Mouse (Mus musculus) midbrain, embryonic 16.5 days (tissue): ENCODE data around the gene Srpx2. TPM values are rescaled to one million over a fixed set of nuclear protein-coding genes. Genes with fewer than 3 reads are reported as not detected.
A peak's percentile ranks its signal among the peaks of the same experiment; 100 is the strongest.

ENCODE experiments used
- ATAC-seq: fragments of 200-750 bp; cut with Nextera tagmentation; 2 replicates; pipeline ENCODE4 v1.8.0; 2017; ENCODE audit warnings: moderate TSS enrichment
- H3K27ac ChIP-seq: fragments of 300-500 bp; sonication (generic); 2 replicates; pipeline ENCODE4 v1.5.1; 2014; ENCODE audit warnings: mild to moderate bottlenecking, low read length, mixed read lengths
- H3K27me3 ChIP-seq: fragments of 300-500 bp; sonication (generic); 2 replicates; pipeline ENCODE4 v1.6.1; 2014; ENCODE audit warnings: low read depth, low read length, mixed read lengths; ENCODE audit not compliant: control insufficient read depth, insufficient read depth
- H3K36me3 ChIP-seq: fragments of 300-500 bp; sonication (generic); 2 replicates; pipeline ENCODE4 v1.6.1; 2014; ENCODE audit warnings: mild to moderate bottlenecking, low read length, moderate library complexity, mixed read lengths; ENCODE audit not compliant: control insufficient read depth, insufficient read depth
- H3K4me1 ChIP-seq: fragments of 300-500 bp; sonication (generic); 2 replicates; pipeline ENCODE4 v1.6.1; 2014; ENCODE audit warnings: mild to moderate bottlenecking, low read length, mixed read lengths; ENCODE audit not compliant: control insufficient read depth, insufficient read depth
- H3K4me2 ChIP-seq: fragments of 300-500 bp; sonication (generic); 2 replicates; pipeline ENCODE4 v1.6.1; 2014; ENCODE audit warnings: mild to moderate bottlenecking, low read length, mixed read lengths
- H3K4me3 ChIP-seq: fragments of 300-500 bp; sonication (generic); 2 replicates; pipeline ENCODE4 v1.5.1; 2014; ENCODE audit warnings: low read depth, mild to moderate bottlenecking, low read length, moderate library complexity, mixed read lengths
- H3K9ac ChIP-seq: fragments of 300-500 bp; sonication (generic); 2 replicates; pipeline ENCODE4 v1.6.1; 2014; ENCODE audit warnings: low read depth, low read length, mixed read lengths
- H3K9me3 ChIP-seq: fragments of 300-500 bp; sonication (generic); replicated peaks from 2 replicates; pipeline ENCODE4 v1.6.1; 2014; ENCODE audit warnings: mild to moderate bottlenecking, low read length, mixed read lengths; ENCODE audit not compliant: control insufficient read depth, poor library complexity, severe bottlenecking
- WGBS: fragments of 180-500 bp; shearing (Covaris S2); extraction: QIAGEN DNeasy Blood & Tissue Kit; methylation state at CpG from one replicate; pipeline ENCODE4 v1.1.7; 2014; 5-methylcytosine and 5-hydroxymethylcytosine counted together
- polyA plus RNA-seq: library from polyadenylated mRNA; unstranded; fragments of >200 nt; fragmentation: Nextera tagmentation; extraction: Ambion mirVana; gene quantifications from 2 replicates; pipeline ENCODE4 v1.2.1, GENCODE M21; 2015

Srpx2 gene
- polyA plus RNA-seq, 1 experiment from 2014 or later: 1.7 TPM

DNA sequence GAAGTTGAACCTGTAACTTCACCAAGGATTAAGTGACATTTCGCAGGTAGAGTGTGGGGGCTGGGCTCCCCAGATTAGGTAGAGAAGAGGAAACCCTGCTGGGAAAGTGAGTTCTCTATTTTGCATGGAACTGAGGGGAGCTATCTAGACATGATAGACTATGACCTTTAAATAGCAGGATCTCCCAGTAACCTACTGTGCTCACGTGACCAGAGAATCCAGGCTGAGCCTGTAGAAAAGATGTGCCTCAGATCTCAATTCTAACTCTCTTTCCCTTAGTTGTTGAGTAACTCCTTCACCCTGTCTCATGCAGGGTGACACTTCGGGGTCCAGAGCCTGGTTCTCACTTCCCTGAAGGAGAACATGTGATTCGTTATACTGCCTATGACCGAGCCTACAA lies 18.5 kb downstream of the Srpx2 start:
- H3K27ac ChIP-seq: no peak overlapping the region
- no peaks in the 10 kb centered on the region for H3K9me3 ChIP-seq
- no peak overlapping the region for H3K4me2 ChIP-seq
- no peak overlapping the region for H3K4me3 ChIP-seq
- H3K36me3 ChIP-seq: no peaks in the 10 kb centered on the region
- no peaks in the 10 kb centered on the region; the same call in 1 of the 2 replicates for H3K27me3 ChIP-seq
- ATAC-seq: no peak
- no peaks in the 10 kb centered on the region for H3K4me1 ChIP-seq
- H3K9ac ChIP-seq: no peak overlapping the region
- 79% methylated on average over 5 of the region's 5 CpGs for WGBS

DNA sequence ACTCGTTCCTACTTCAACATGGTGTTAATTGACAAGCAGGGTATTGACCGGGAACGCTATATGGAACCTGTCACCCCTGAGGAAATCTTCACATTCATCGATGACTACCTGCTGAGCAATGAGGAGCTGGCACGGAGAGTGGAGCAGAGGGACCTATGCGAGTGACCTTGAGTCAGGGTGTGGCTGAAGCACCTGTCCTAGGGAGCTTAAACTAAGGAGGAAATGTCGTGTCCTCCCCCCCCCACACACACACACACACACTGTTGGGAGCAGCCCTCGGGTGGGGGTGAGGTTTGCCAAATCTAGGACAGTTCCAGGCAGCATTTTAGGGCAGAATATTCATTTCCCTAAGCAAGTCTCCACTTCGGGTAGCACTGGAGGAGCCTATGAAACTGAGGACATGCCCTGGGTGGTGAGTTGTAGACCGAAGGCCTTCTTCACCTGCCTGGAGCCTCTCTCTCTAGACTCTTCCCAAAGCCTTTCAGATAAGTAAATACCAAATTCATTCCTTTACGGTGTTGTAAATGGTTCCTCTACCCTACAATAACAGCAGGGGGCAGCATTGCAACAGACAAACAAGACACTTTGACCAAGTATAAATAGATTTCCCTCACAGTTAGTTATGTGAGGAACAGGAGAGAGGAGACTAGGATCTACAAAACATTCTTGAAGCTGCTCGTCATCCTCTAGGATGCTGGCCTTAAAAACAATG lies 23.2 kb downstream of the Srpx2 start:
- Histone ChIP-seq H3K9ac (no peak overlapping the region), H3K4me1 (no peaks in the 10 kb centered on the region), H3K27ac (no peak overlapping the region), H3K27me3 (no peaks in the 10 kb centered on the region), H3K36me3 (no peaks in the 10 kb centered on the region), H3K9me3 (no peaks in the 10 kb centered on the region), H3K4me3 (no peak overlapping the region), H3K4me2 (no peak overlapping the region)
- no peak for ATAC-seq
- 61% methylated on average over 12 of the region's 12 CpGs for WGBS

DNA sequence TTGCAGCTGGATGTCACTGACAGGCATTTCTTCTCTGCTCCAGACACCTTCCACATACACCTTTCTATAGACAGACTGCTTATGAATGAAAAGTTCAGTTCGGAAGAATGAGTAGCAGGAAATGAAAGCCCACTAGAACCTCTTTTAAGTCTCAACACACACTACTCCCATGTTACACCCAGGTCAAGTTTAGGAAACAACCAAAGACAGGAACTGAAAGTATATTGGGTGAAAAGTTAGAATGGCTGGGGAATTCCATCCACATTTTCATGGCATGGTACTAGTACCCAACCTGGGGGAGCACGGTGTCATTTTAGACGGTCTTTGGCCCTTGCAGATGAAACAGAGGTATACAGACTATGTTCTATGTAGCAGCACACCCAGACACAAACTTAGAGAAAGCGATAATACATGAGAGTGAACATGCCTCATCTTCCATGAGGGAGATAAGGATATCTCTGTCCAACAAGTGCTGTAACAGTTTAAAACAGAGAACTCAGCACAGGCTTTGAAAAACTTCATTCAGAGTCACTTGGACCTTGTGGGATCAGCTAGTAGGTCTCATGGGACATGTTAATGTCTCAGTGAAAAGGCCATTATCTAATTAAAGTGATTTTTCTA lies 28.5 kb downstream of the Srpx2 start:
- H3K9ac ChIP-seq: no peak overlapping the region
- H3K27ac ChIP-seq: no peak overlapping the region
- no peaks in the 10 kb centered on the region for H3K9me3 ChIP-seq
- H3K4me2 ChIP-seq: no peak overlapping the region
- WGBS: 91% methylated on average over 4 of the region's 4 CpGs
- H3K4me3 ChIP-seq: no peak overlapping the region
- ATAC-seq: no peak
- no peaks in the 10 kb centered on the region for H3K4me1 ChIP-seq
- no peaks in the 10 kb centered on the region for H3K27me3 ChIP-seq
- H3K36me3 ChIP-seq: no peaks in the 10 kb centered on the region

DNA sequence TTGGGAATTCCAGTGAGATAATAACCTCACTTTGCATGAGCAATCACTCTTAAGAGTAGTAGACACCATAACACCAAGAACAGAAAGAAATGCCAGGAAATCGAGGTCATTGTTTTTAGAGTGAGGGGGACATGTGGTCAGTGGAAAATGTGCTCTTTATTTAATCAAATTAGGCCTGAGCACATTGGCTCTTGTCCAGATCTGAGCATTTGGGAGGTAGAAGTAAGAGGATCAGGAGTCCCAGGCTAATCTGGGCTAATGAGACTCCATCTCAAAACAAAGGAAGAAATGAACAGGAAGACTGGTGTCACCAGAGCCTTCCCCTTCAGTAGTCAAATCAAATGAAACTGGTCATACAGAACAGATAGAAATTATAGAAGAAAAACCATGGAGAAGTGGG lies 31.3 kb downstream of the Srpx2 start:
- no peak overlapping the region for H3K4me2 ChIP-seq
- 50% methylated on average over 1 of the region's 1 CpGs for WGBS

DNA sequence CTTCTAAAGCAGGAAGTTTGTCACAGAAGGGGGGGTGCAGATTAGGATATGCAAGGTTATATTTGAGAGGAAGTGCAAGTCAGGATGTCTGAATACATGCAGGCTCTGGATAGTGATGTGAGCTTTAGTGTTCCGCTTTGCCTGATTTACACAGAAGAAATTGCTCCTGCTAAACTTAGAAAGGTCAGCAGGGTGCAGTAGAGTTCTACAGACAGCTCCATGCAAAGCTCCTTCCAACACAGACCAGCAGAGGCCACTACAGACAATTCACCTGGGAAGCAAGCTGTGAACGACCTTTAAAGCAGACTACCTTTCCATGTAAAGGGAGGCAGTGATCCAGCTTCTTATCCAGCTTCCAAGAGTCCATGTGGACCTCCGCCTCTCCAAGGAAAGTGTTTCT lies 39.2 kb downstream of the Srpx2 start:
- Histone ChIP-seq H3K27me3 (no peaks in the 10 kb centered on the region; the same call in 1 of the 2 replicates), H3K4me2 (no peak overlapping the region), H3K27ac (no peak overlapping the region), H3K36me3 (no peaks in the 10 kb centered on the region), H3K9me3 (no peaks in the 10 kb centered on the region), H3K4me1 (no peaks in the 10 kb centered on the region), H3K9ac (no peak overlapping the region), H3K4me3 (no peak overlapping the region)
- peak; percentile 84 for ATAC-seq
- WGBS: 38% methylated on average over 3 of the region's 3 CpGs

More for the DNA sequence above, 31.3 kb downstream of the Srpx2 start:
- Histone ChIP-seq H3K4me3 (no peak overlapping the region), H3K27me3 (no peaks in the 10 kb centered on the region; the same call in 1 of the 2 replicates), H3K4me1 (no peaks in the 10 kb centered on the region), H3K9me3 (no peaks in the 10 kb centered on the region), H3K27ac (no peak overlapping the region), H3K36me3 (no peaks in the 10 kb centered on the region), H3K9ac (no peak overlapping the region)
- no peak for ATAC-seq

DNA sequence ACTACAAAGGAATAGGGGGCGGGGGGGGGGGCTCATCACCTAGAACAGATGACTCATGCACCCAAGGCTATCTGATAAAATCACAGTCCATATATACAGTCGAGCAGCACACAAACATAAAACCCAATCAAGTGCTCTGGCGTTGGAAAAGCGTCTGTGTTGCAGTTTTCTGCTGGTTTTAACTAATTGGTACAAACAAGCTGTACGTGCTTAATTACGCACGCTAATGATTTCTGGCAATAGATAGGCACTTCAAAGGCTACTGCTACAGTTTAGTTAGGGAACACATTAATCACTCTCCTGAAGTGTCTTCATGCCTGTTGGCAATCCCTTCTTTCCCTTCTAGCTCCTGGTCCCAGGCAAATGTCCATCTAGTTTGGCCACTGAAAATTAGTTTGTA lies 46.4 kb downstream of the Srpx2 start:
- ATAC-seq: no peak
- H3K27ac ChIP-seq: no peak overlapping the region
- H3K36me3 ChIP-seq: no peaks in the 10 kb centered on the region
- H3K4me3 ChIP-seq: no peak overlapping the region
- H3K27me3 ChIP-seq: no peaks in the 10 kb centered on the region
- no peak overlapping the region for H3K4me2 ChIP-seq
- 74% methylated on average over 7 of the region's 7 CpGs for WGBS
- no peaks in the 10 kb centered on the region for H3K4me1 ChIP-seq
- no peak overlapping the region for H3K9ac ChIP-seq
- no peaks in the 10 kb centered on the region for H3K9me3 ChIP-seq

DNA sequence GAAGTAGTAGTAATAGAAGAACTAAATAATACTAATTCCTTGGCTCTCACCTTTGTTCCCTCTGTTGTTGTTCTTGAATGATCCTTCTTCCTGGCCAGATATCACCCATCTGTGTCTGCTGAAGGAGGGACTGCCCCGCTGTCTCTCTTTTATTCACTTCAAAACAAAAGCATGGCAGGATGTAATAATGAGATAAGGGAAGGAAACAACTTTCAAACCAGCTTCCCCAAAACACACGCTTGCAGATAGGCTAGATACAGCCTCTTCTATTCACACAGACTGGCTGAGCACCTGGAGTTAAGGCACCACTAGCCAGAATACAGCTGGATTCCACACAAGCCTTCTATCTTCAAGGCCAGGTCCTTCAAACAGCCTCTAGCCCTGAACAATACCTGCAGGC lies 52.4 kb downstream of the Srpx2 start:
- no peak for ATAC-seq
- Histone ChIP-seq H3K9me3 (no peaks in the 10 kb centered on the region), H3K4me3 (no peak overlapping the region), H3K27ac (no peak overlapping the region), H3K9ac (no peak overlapping the region), H3K4me2 (no peak overlapping the region), H3K4me1 (no peaks in the 10 kb centered on the region), H3K27me3 (no peaks in the 10 kb centered on the region), H3K36me3 (no peaks in the 10 kb centered on the region)
- 56% methylated on average over 2 of the region's 2 CpGs for WGBS

DNA sequence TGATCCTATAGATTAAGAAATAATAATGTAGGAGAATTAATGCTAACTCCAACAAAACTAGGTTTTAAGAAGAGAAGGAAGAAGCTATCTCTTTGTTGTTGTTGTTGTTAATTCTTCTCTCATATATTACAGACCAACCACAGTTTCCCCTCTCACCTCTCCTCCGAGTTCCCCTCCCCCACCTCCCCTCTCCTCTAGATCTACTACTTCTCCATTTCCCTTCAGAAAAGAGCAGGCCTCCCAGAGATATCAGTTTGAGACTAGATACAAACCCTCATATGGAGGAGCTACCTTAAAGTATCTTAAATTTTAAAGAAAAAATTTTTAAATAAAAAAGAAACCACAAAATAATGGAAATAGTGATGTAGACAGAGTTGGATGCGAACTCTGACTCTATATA lies 56.4 kb downstream of the Srpx2 start:
- H3K36me3 ChIP-seq: no peaks in the 10 kb centered on the region
- H3K4me1 ChIP-seq: no peaks in the 10 kb centered on the region
- H3K9ac ChIP-seq: no peak overlapping the region
- H3K27ac ChIP-seq: no peak overlapping the region
- H3K27me3 ChIP-seq: no peaks in the 10 kb centered on the region
- H3K4me2 ChIP-seq: no peak overlapping the region
- no peaks in the 10 kb centered on the region for H3K9me3 ChIP-seq
- 75% methylated on average over 2 of the region's 2 CpGs for WGBS
- no peak overlapping the region for H3K4me3 ChIP-seq
- no peak for ATAC-seq

DNA sequence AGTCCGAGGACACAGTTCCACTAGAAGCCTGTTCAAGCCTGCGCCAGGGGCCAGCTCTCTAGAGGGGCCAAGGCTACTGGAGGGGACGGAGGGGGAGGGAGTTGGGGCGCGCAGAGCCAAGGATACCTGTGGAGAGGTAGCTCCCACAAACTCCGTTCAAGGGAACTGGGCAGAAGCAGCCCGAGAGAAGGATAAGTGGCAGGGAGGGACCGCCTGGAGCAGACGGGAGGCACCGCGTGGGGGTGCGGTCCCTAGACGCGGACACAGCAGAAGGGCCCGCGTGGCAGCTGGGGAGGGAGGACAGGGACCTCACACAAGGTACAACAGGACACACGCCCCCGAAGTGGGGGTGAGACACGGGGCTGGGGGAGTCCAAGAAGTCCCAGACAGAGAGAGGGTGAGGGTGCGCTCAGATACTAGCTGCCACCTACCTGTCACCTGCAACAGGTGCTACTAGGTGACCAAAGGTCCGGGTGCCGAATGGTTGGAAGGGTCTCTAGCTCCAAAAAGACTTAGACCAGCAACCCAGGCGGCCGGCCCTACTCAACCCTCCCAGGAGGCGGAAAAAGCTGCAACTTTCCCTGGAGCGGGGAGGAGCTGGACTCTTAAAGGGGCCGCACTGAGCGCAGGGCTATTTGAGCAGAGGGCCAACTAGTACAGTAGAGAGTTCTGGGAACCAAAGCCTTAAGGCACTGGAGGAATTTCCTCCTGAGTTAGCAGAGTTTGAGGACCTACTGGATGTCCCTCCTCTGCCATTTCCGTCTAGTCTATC lies 73.2 kb downstream of the Srpx2 start, which contains the start of gene Sytl4:
Sytl4 (minus strand) TSS at position 582 of the 772 bp plus-strand sequence.
- no peaks in the 10 kb centered on the region for H3K4me1 ChIP-seq
- no peaks in the 10 kb centered on the region for H3K9me3 ChIP-seq
- H3K27me3 ChIP-seq: peaks cover 7% of the 10 kb centered on the region; the same call in 1 of the 2 replicates
- no peak within 1 kb of the TSS for H3K9ac ChIP-seq
- 19% methylated on average over 28 of the region's 29 CpGs for WGBS
- H3K4me3 ChIP-seq: peak within 1 kb of the TSS; percentile 28
- no peak within 1 kb of the TSS for H3K27ac ChIP-seq
- H3K36me3 ChIP-seq: no peaks in the 10 kb centered on the region
- H3K4me2 ChIP-seq: peak within 1 kb of the TSS; percentile 54
- no peak for ATAC-seq
